In the genomic region with DNA sequence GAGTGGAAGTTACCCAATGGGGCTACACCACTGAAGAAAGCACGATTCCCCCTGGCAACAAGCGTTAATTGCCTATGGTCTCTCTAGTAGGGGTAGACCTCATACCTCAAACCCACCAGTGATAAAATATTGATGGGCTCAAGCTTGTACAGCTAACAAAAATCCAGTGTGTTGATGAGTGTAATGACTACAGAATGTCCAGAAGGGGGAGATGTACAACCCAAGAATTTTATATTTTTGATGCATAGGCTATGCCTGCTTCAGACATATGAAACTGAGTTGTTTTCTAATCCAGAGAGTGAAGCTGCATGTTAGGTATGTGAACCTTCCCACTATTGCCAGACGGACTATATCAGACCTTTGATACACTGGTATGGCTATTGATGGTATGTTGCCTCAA, we compare ENCODE assay signal across 11 mouse cellular contexts. TPM values are rescaled to one million over a fixed set of nuclear protein-coding genes. Genes with fewer than 3 reads are reported as not detected.
DNase-seq lines count a peak whose midpoint lies in the region; ATAC-seq and TF ChIP-seq lines count a peak whose summit lies in the region.
"Had no signal": no experiment of that assay in that cellular context is flagged by ENCODE, and none has a peak within 500 bp of the region (broad histone marks: within the 10 kb centered on the region; RNA-seq: fewer than 3 reads in every experiment).

No protein-coding gene starts in this region.

- no peaks in the 10 kb centered on the region for H3K36me3 ChIP-seq in kidney, postnatal 0 days (ENCODE audit: insufficient read depth, low read length)
- H3K36me3 ChIP-seq in neural tube, embryonic 15.5 days: no peaks in the 10 kb centered on the region
- H3K36me3 ChIP-seq: heart, embryonic 15.5 days; neural tube, embryonic 12.5 days had no signal

- H3K9me3 ChIP-seq in kidney, postnatal 0 days (replicated peaks; ENCODE audit: low read length): no peaks in the 10 kb centered on the region
- no peaks in the 10 kb centered on the region for H3K9me3 ChIP-seq in neural tube, embryonic 15.5 days (replicated peaks)
- H3K9me3 ChIP-seq: heart, embryonic 15.5 days; neural tube, embryonic 12.5 days had no signal

- peak; percentile 33 for DNase-seq in kidney, postnatal 0 days (ENCODE audit: low spot score)
- no peak for DNase-seq in kidney, postnatal 10 days
- peak; percentile 50 for DNase-seq in 416B (ENCODE audit: low read depth)
- DNase-seq in layer of hippocampus, postnatal 10 days (ENCODE audit: low spot score in 2 of 2): no peak
- DNase-seq: kidney, adult 8-10 months; lung, postnatal 36 days had no signal

- no peak overlapping the region for H3K9ac ChIP-seq in kidney, postnatal 0 days (ENCODE audit: low read depth, low read length)
- H3K9ac ChIP-seq in neural tube, embryonic 15.5 days (replicated peaks): no peak overlapping the region
- H3K9ac ChIP-seq: heart, embryonic 15.5 days; neural tube, embryonic 12.5 days had no signal

- whole genome bisulfite sequencing in kidney, postnatal 0 days: 97% methylated on average over 3 of the region's 3 CpGs
- WGBS in neural tube, embryonic 15.5 days: 97% methylated on average over 3 of the region's 3 CpGs

- no peaks in the 10 kb centered on the region for H3K27me3 ChIP-seq in kidney, postnatal 0 days (ENCODE audit: insufficient read depth, low read length)
- H3K27me3 ChIP-seq in neural tube, embryonic 15.5 days (replicated peaks): no peaks in the 10 kb centered on the region
- H3K27me3 ChIP-seq: heart, embryonic 15.5 days; neural tube, embryonic 12.5 days had no signal

- no peaks in the 10 kb centered on the region for H3K4me1 ChIP-seq in kidney, postnatal 0 days (replicated peaks; ENCODE audit: insufficient read depth, low read length)
- H3K4me1 ChIP-seq in neural tube, embryonic 15.5 days: no peaks in the 10 kb centered on the region
- H3K4me1 ChIP-seq: heart, embryonic 15.5 days; neural tube, embryonic 12.5 days had no signal

- TF ChIP-seq CTCF in kidney, postnatal 0 days (IDR thresholded peaks at IDR 0.05; ENCODE audit: low read depth): peak; percentile 61

- H3K4me3 ChIP-seq in kidney, postnatal 0 days (replicated peaks; ENCODE audit: low read depth, low read length): no peak overlapping the region
- H3K4me3 ChIP-seq in neural tube, embryonic 15.5 days (replicated peaks): no peak overlapping the region
- H3K4me3 ChIP-seq: heart, embryonic 15.5 days; neural tube, embryonic 12.5 days had no signal

- no peak overlapping the region for H3K27ac ChIP-seq in kidney, postnatal 0 days
- H3K27ac ChIP-seq in neural tube, embryonic 15.5 days (replicated peaks): no peak overlapping the region
- H3K27ac ChIP-seq: heart, embryonic 15.5 days; neural tube, embryonic 12.5 days had no signal

- ATAC-seq in kidney, postnatal 0 days (replicated peaks; ENCODE audit: low FRiP score, low read depth): no peak
- ATAC-seq in CD4-positive, CD25-positive, alpha-beta regulatory T cell, adult 4 months: peak; percentile 81
- peak; percentile 88 for ATAC-seq in granulocyte monocyte progenitor cell, adult 5-6 weeks (replicated peaks; ENCODE audit: poor library complexity, severe bottlenecking)
- no peak for ATAC-seq in neural tube, embryonic 15.5 days (ENCODE audit: low FRiP score)

- no peak overlapping the region for H3K4me2 ChIP-seq in kidney, postnatal 0 days (ENCODE audit: low read length)
- no peak overlapping the region for H3K4me2 ChIP-seq in neural tube, embryonic 15.5 days
- H3K4me2 ChIP-seq: heart, embryonic 15.5 days; neural tube, embryonic 12.5 days had no signal

RNA-seq across cellular contexts. Expression of gene Spcs3, which starts 7.5 kb away (rescaled TPM):
- 94.0 and 103 TPM in 2 replicates for polyA plus RNA-seq in kidney, postnatal 0 days (2015; fragmentation: Nextera tagmentation; extraction: Ambion mirVana)
- 100 to 1,000 TPM; 114 to 129 TPM for polyA plus RNA-seq in CD4-positive, CD25-positive, alpha-beta regulatory T cell, adult 4 months (2017; shearing (Covaris generic))
- total RNA-seq in granulocyte monocyte progenitor cell, adult 5-6 weeks (2014; fragmentation: Nextera tagmentation): 191 and 198 TPM in 2 replicates
- 170 and 209 TPM in 2 replicates for total RNA-seq in granulocyte monocyte progenitor cell, adult 5-6 weeks (2017)
- 44.6 and 55.1 TPM in 2 replicates for polyA plus RNA-seq in neural tube, embryonic 15.5 days (2015; fragmentation: Nextera tagmentation; extraction: Ambion mirVana)
- 10 to 100 TPM; 36.1 to 37.1 TPM for total RNA-seq in layer of hippocampus, postnatal 10 days (2021)

RNA-seq across cellular contexts. Expression of gene Asb5, which starts 7.9 kb away (rescaled TPM):
- polyA plus RNA-seq in kidney, postnatal 0 days (2015; fragmentation: Nextera tagmentation; extraction: Ambion mirVana): 6.2 and 6.6 TPM in 2 replicates
- not detected for polyA plus RNA-seq in CD4-positive, CD25-positive, alpha-beta regulatory T cell, adult 4 months (2017; shearing (Covaris generic))
- 3.2 TPM in 1 of 2 replicates, not detected in the other for total RNA-seq in granulocyte monocyte progenitor cell, adult 5-6 weeks (2014; fragmentation: Nextera tagmentation)
- total RNA-seq in granulocyte monocyte progenitor cell, adult 5-6 weeks (2017): 0.43 TPM in 1 of 2 replicates, not detected in the other
- polyA plus RNA-seq in neural tube, embryonic 15.5 days (2015; fragmentation: Nextera tagmentation; extraction: Ambion mirVana): 3.9 and 7.3 TPM in 2 replicates
- total RNA-seq in layer of hippocampus, postnatal 10 days (2021): 1 to 10 TPM; 1.5 to 2.7 TPM

Comparison
In these comparisons a context has a peak if more than half of its experiments do, and no peak if none do; other contexts are left out.
1. DNase-seq: peak in kidney, postnatal 0 days (single experiment) and 416B (single experiment); none in kidney, postnatal 10 days (single experiment) and layer of hippocampus, postnatal 10 days (0 of 2).
2. ATAC-seq: peak in CD4-positive, CD25-positive, alpha-beta regulatory T cell, adult 4 months (single experiment) and granulocyte monocyte progenitor cell, adult 5-6 weeks (single experiment); none in kidney, postnatal 0 days (single experiment) and neural tube, embryonic 15.5 days (single experiment).